Mouse (Mus musculus) kidney, postnatal 36 days (tissue): Measurements from ENCODE around the gene Lhcgr.
A peak's percentile ranks its signal among the peaks of the same experiment; 100 is the strongest.

Experiments used
- DNase-seq, 2 experiments: peaks; one replicate each; pipeline ENCODE4 v3.0.0; 2021 to 2022; ENCODE audit warnings: mixed read lengths in 2 of 2

The Lhcgr gene

DNA sequence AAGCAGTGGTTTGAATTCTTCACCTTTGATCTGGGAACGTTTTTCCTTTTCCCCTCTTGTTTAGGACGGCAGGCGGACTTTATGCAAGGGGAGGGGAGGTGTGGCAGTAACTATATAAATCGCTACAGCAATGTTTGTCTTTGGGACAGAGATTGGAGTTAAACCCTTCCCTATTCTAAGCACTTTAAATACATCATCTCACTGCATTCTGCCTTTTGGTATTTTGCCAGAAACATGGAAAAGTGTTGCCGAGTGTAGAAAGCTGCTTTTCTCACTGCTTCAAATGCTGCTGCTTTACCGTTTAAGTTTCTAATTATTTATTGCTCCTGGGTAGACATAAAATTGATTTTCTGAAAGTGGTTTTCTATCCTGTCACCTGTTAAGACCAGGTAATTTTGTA is 89.4 kb downstream of the Lhcgr start:
- DNase-seq: no peak

DNA sequence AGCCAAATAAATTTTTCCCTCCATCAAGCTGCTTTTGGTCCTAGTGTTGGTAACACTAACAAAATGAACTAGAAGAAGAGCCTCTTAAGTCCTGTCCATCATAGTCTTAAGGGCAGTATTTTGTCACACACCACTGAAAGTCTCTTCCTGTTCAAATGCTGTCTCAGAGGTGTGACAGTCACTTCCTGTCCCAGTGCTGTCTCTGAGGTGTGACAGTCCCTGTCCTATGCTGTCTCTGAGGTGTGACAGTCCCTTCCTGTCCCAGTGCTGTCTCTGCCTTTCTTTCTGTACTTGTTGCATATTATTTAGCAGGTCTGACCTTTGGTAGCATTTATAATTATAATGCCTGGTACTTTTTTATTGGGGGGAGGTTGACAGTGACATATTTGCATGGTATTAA is 90.9 kb downstream of the Lhcgr start:
- DNase-seq: no peak

DNA sequence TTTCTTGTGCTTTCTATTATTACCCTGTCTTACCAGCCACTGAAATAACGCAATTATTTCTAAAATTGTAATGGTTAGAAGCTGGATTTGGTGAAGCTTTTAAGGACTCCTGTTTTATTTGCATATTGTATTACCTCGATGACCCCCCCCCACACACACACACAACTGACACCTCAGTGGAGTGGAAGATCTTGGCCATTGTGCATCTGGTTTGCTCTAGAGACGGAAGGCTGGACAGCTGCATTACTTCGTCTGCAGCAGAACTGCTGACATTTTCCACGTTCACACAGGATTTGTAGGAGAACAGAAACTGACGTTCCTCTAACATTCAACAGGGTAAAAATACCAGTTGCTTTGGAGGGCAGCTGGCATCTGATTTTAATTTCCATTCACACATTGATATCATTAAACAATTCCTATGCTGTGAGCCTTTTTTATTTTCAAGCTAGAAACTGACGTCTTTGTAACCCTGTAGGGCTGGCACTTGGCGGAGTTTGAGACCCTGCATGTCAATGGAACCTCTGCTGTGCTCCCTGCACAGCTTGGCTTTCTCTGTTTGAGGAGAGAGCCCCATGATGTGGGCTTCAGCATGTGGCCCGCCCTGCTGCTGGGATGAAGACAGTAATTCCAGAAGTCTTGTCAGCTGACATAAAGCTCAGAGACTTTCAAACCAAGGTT is 95.0 kb downstream of the Lhcgr start:
- DNase-seq: no peak

DNA sequence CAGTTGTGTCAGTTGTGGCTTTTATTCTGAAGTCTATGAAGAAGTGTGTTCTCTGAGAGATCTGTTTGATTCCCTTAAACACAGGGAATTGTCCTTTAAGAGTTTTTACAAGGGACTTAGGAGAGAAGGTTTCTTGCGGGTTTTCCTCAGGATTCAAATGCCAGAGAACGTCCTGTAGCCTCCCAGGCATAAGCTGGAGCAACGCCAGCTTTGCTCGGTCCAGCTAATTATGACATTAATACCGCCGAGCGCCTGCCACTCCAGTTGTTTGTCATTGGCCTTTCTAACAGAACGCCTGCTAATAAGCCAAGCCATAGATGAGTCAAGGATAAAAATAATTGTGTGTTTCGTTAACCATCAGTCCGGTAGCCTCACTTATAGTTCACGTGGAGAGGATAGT is 103.6 kb downstream of the Lhcgr start:
- no peak for DNase-seq

DNA sequence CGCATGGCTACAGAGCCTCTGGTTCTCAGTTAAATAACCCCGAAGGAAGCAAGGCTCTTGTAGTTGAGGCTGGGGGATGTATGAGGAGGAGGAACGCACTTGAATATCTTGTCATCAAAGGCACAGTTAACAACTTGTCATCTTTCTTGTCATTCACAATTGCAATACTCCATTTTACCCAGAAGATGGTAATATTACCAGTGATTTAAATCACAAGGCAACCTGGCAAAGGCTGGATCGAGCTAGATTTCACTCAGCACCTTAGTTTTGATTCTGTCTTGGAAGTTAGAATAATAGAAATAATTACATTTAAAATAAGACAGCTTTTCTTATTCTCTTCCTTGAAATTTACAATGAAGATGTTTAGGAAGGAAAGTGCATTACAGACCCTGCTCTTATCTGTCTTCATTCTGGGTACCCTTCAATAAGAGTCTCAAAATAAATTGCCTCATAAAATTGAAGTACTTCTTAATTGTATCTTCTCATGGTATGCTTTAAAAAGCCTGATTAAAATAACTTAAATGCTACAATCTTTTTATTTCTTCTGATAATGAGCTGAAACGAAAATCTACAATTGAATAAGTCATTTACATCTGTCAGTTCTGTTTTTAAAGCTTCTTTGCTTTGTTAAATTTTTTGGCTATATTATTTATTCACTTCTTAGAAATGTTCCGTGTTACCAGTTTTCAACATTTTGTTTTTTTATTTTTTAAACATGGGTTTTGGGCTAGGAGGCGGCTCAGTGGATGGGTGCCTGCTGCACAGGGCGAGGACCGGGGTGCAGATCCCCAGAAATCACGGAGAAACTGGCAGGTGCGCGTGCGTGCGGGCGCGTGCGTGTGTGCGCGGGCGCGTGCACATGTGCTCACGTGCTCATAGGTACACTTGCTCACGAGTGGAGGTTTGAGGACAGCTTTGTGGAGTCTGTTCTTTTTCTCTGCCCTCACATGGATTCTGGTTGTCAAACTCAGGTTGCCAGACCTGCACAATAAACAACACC is 116.2 kb downstream of the Lhcgr start:
- no peak for DNase-seq

- no peak for DNase-seq
Observed at GRCm38 (mm10) chr17:88670800-88671199, 121.0 kb downstream of the Lhcgr start.

GRCm38 (mm10) chr17:88669921-88670320 is 121.9 kb downstream of the Lhcgr start:
- no peak for DNase-seq

- DNase-seq: peak in 1 of 2 experiments; percentile 34
Observed at GRCm38 (mm10) chr17:88668452-88668851, 123.3 kb downstream of the Lhcgr start, which contains the start of gene Gtf2a1l. TSS of gene Gtf2a1l (plus strand) at chr17:88668660.
